Mouse (Mus musculus): ENCODE data around the gene Slc31a2.

- TF ChIP-seq CTCF (IDR thresholded peaks at IDR 0.05; ENCODE audit: extremely low read depth, insufficient read depth, insufficient read length, insufficient replicate concordance) (no peak), POLR2A (IDR thresholded peaks at IDR 0.05; ENCODE audit: low read depth, low read length) (no peak)
Observed at GRCm38 (mm10) chr4:62306840-62307239, 44.5 kb downstream of the Slc31a2 start.

Measured in spleen, adult 2 months (tissue).